Mouse (Mus musculus) heart, embryonic 11.5 days (tissue): ENCODE results near the gene Smg7. TPM values are rescaled to one million over a fixed set of nuclear protein-coding genes. Genes with fewer than 3 reads are reported as not detected.
A peak's percentile ranks its signal among the peaks of the same experiment; 100 is the strongest.

Experiments
- ATAC-seq: fragments of 200-750 bp; cut with Nextera tagmentation; replicated peaks from 2 replicates; pipeline ENCODE4 v1.8.0; 2017; ENCODE audit warnings: moderate library complexity; ENCODE audit not compliant: insufficient number of reproducible peaks, low FRiP score, low TSS enrichment
- H3K27ac ChIP-seq: fragments of 300-500 bp; sonication (generic); 2 replicates; pipeline ENCODE4 v1.5.1; 2014; ENCODE audit warnings: mild to moderate bottlenecking, low read depth, low read length
- H3K27me3 ChIP-seq: fragments of 300-500 bp; sonication (generic); 2 replicates; pipeline ENCODE4 v1.6.1; 2014; ENCODE audit warnings: mild to moderate bottlenecking, low read length, mixed read lengths; ENCODE audit not compliant: control insufficient read depth, insufficient read depth
- H3K36me3 ChIP-seq: fragments of 300-500 bp; sonication (generic); 2 replicates; pipeline ENCODE4 v1.6.1; 2014; ENCODE audit warnings: mild to moderate bottlenecking, low read length, moderate library complexity, mixed read lengths; ENCODE audit not compliant: control insufficient read depth, insufficient read depth
- H3K4me1 ChIP-seq: fragments of 300-500 bp; sonication (generic); 2 replicates; pipeline ENCODE4 v1.6.1; 2014; ENCODE audit warnings: low read length; ENCODE audit not compliant: control insufficient read depth, insufficient read depth
- H3K4me2 ChIP-seq: fragments of 300-500 bp; sonication (generic); 2 replicates; pipeline ENCODE4 v1.6.1; 2014; ENCODE audit warnings: mild to moderate bottlenecking, moderate library complexity
- H3K4me3 ChIP-seq: fragments of 300-500 bp; sonication (generic); 2 replicates; pipeline ENCODE4 v1.5.1; 2014; ENCODE audit warnings: low read depth, low read length
- H3K9ac ChIP-seq: fragments of 300-500 bp; sonication (generic); 2 replicates; pipeline ENCODE4 v1.6.1; 2014; ENCODE audit warnings: mild to moderate bottlenecking, low read depth, low read length, moderate library complexity
- H3K9me3 ChIP-seq: fragments of 300-500 bp; sonication (generic); replicated peaks from 2 replicates; pipeline ENCODE4 v1.6.1; 2016; ENCODE audit warnings: low read length; ENCODE audit not compliant: control insufficient read depth
- WGBS: fragments of 180-500 bp; shearing (Covaris S2); extraction: QIAGEN DNeasy Blood & Tissue Kit; methylation state at CpG from one replicate; pipeline ENCODE4 v1.1.7; 2014; ENCODE audit not compliant: insufficient replicate concordance; 5-methylcytosine and 5-hydroxymethylcytosine counted together
- polyA plus RNA-seq: library from polyadenylated mRNA; unstranded; fragments of >200 nt; fragmentation: Nextera tagmentation; extraction: Ambion mirVana; gene quantifications from 2 replicates; pipeline ENCODE4 v1.2.1, GENCODE M21; 2014

The Smg7 gene
- polyA plus RNA-seq, 1 experiment from 2014 or later, result 31.6 TPM

DNA sequence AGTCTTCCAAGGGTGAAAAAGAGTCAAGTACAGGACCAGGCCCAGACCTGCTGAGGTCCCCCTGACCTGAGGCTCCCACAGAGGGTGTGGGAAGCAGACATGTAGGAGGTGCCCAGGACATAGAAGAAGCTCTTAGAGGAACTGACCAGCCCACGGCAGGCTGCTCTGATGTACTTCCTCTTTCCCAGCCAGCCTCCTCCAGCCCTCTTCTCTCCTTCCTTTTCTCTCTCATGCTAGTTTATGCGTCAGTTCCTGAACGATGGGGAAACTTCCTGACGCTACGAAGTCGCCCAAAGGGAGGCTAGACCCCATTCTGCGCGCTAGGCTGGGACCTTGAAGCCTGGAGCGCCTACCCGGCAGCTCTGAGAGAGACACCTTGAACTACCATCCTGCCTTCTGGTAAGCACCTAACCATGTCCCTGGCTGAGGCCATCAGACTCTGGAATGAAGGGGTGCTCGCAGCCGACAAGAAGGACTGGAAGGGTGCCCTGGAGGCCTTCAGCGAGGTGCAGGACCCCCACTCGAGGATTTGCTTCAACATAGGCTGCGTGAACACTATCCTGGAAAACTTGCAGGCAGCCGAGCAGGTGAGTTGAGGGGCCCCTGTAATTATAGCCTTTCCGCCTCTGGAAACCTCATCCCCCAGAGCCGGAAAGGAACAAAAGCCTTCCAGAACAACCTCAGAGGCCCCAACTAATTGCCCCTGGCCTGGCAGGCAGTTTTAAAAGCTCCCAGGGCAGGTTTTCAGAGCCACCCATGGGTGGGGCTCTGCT lies 94.6 kb downstream of the Smg7 start:
- H3K9ac ChIP-seq, result no peak overlapping the region
- H3K27me3 ChIP-seq, result no peaks in the 10 kb centered on the region
- ATAC-seq, result no peak
- H3K4me1 ChIP-seq, result 0 out of 2 replicates have a peak, but pooled peaks cover 3% of the 10 kb centered on the region
- 70% methylated on average over 18 of the region's 18 CpGs for WGBS
- no peak overlapping the region for H3K27ac ChIP-seq
- no peak overlapping the region for H3K4me3 ChIP-seq
- H3K36me3 ChIP-seq, result no peaks in the 10 kb centered on the region
- H3K4me2 ChIP-seq, result no peak overlapping the region
- H3K9me3 ChIP-seq, result no peaks in the 10 kb centered on the region

DNA sequence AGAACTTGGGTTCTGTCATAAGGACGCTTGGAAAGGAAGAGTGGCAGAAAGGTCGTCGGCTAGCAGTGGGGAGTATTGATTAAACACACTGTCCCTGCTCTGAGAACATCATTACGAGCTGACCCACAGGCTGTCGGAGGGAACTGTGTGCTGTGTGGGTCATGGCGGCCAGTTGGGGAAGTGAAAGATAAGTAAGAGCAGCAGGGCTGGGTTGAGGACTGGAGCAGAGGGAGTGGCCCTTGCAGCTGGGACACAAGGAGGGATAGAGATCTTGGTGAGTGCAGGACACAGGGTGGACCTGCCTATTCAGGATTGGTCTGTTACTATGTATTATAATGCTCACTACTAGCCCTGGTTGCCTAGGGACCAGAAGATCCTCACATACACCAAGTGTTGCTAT lies 97.5 kb downstream of the Smg7 start:
- ATAC-seq, result no peak
- Histone ChIP-seq H3K4me3 (no peak overlapping the region), H3K9ac (no peak overlapping the region), H3K9me3 (no peaks in the 10 kb centered on the region), H3K27me3 (no peaks in the 10 kb centered on the region), H3K4me1 (peaks cover 3% of the 10 kb centered on the region; the same call in 1 of the 2 replicates), H3K27ac (no peak overlapping the region), H3K4me2 (no peak overlapping the region), H3K36me3 (no peaks in the 10 kb centered on the region)
- WGBS, result 69% methylated on average over 6 of the region's 6 CpGs

DNA sequence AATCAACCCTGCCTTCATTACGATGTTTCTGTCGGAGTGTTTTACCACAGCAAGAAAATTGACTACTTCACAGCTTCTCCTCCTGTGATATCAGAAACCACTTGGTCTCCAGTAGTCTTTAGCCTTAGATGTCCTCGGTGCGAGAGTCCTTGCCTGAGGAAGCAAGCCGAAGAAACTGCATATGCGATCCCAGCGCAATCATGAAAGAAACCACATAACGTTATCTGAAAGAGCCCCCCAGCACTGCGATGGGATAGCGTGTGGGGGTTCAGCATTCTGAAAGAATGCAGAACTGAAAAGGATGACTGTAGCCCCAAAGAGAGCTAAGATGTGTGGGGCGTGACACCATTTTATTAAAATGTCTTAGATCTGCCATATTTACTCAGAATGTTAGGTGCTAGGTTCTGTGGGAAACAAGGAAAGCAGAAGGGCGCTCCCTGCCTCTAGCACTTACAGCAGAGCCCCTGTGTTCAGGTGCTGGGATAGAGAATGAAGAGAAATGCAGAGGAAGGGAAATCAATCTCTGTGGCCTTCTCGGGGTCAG lies 101.7 kb downstream of the Smg7 start:
- H3K27ac ChIP-seq, result no peak overlapping the region
- no peak for ATAC-seq
- 79% methylated on average over 13 of the region's 13 CpGs for WGBS
- H3K27me3 ChIP-seq, result no peaks in the 10 kb centered on the region
- H3K9me3 ChIP-seq, result no peaks in the 10 kb centered on the region
- no peak overlapping the region for H3K9ac ChIP-seq
- no peak overlapping the region for H3K4me3 ChIP-seq
- H3K36me3 ChIP-seq, result no peaks in the 10 kb centered on the region
- H3K4me2 ChIP-seq, result peak overlapping the region; percentile 4; the same call in 1 of the 2 replicates
- peaks cover 2% of the 10 kb centered on the region for H3K4me1 ChIP-seq

DNA sequence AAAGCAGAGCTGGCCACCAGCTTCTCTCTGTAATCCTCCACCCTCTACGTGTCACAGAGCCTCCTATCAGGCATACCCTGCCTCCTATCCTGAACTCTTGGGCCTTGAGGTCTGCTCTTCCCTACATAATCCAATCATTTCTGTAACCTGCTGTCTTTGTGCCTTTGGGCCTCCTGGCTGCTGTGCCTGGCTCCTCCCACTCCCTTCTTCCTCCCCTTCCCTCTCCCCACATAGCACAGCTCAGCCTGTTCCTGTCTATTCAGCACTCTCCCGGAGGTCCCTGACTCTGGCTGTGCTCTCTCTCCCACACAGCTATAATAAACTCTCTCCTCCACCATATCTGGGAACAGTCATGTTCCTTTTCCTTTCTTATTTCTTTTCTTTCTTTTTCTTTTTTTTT lies 102.5 kb downstream of the Smg7 start, which contains the start of gene Ncf2:
Ncf2 (plus strand) TSS at position 298 of the 400 bp plus-strand sequence.
- H3K9me3 ChIP-seq, result no peaks in the 10 kb centered on the region
- H3K4me3 ChIP-seq, result no peak within 1 kb of the TSS
- peak; percentile 71; the same call in 1 of the 2 replicates for ATAC-seq
- no peaks in the 10 kb centered on the region for H3K36me3 ChIP-seq
- WGBS, result 13% methylated on average over 2 of the region's 2 CpGs
- peaks cover 2% of the 10 kb centered on the region for H3K4me1 ChIP-seq
- H3K27me3 ChIP-seq, result no peaks in the 10 kb centered on the region
- peak within 1 kb of the TSS; percentile 29; the same call in 1 of the 2 replicates for H3K27ac ChIP-seq
- H3K9ac ChIP-seq, result no peak within 1 kb of the TSS
- peak within 1 kb of the TSS; percentile 4; the same call in 1 of the 2 replicates for H3K4me2 ChIP-seq

DNA sequence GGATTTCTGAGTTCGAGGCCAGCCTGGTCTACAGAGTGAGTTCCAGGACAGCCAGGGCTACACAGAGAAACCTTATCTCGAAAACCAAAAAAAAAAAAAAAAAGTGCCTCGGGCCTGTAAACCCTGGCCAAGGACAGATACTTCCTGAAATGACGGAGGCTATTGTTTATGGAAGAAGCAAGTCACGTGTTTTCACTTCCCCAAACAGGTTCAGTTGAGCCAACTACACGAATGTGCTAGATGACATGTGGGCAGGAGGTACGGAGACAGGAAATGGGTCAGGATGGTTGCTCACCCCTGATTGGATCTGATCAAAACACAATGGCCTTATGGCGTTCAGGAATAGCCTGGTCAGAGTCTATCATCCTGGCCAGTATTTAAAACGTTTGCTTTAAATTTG lies 104.3 kb downstream of the Smg7 start:
- Histone ChIP-seq H3K36me3 (no peaks in the 10 kb centered on the region), H3K9me3 (no peaks in the 10 kb centered on the region), H3K4me1 (peaks cover 9% of the 10 kb centered on the region), H3K27me3 (no peaks in the 10 kb centered on the region), H3K9ac (no peak overlapping the region), H3K4me3 (no peak overlapping the region), H3K27ac (0 out of 2 replicates have a peak overlapping the region, but pooled peaks have one; percentile 22), H3K4me2 (no peak overlapping the region)
- no peak; the same call in 1 of the 2 replicates for ATAC-seq
- 49% methylated on average over 9 of the region's 9 CpGs for WGBS

DNA sequence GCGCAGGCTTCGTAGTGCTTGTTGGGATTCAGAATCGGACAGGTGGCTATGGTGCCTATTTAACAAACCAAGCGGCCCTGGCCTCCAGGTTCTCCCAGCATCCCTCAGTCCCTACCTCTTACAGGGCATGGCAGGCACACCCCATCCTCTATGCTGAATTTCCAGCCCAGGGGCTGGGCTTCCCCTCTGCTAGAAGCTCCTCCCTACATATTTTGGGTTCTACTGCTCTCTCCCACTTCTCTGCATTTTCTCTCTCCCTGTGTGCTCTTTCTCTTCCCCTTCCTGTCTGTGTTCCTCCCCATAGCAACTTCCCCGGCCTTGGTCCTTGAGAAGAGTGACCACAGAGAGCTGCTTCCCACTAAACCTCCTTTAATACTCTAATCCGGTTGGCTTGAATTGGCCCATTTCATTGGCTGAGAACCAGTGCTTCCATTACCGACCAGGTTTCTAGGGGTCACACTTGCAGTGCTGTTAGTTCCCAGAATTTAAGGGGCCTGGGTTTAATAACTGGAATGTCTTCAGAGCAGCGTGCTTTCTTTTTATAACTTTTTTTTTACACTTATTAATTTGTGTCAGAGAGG lies 105.7 kb downstream of the Smg7 start:
- H3K4me2 ChIP-seq, result no peak overlapping the region
- H3K27me3 ChIP-seq, result no peaks in the 10 kb centered on the region
- H3K4me1 ChIP-seq, result peaks cover 14% of the 10 kb centered on the region
- no peak for ATAC-seq
- WGBS, result 79% methylated on average over 8 of the region's 8 CpGs
- H3K27ac ChIP-seq, result no peak overlapping the region
- H3K36me3 ChIP-seq, result no peaks in the 10 kb centered on the region
- no peaks in the 10 kb centered on the region for H3K9me3 ChIP-seq
- no peak overlapping the region for H3K9ac ChIP-seq
- no peak overlapping the region for H3K4me3 ChIP-seq

DNA sequence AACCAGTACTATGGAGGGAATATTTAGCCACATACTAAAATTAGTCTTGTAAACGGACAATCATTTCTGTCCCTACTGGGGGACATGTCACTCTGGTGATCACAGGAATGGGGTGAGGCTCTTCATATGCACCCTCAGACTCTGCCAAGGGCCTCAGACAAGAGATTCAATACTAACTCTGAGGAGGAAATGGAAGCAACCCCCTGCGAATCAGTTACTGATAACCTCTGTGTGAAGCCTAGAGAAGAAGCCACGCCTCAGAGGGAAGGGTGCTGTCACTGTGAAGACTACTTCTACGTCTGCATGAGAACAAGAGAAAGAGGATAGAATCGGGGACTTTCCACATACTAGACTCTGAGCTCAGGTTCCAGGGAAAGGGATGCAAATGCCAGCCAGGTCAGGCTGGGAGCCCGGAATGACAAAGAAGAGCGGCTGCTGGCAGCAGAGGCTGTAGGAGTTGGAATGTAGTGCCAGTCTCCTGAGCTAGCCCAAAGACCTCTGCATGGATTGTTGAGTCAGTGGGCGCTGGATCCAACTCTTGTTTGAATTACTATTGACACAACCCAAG lies 106.7 kb downstream of the Smg7 start:
- Histone ChIP-seq H3K9me3 (no peaks in the 10 kb centered on the region), H3K4me1 (peaks cover 20% of the 10 kb centered on the region), H3K9ac (no peak overlapping the region), H3K27me3 (no peaks in the 10 kb centered on the region), H3K4me2 (no peak overlapping the region), H3K27ac (no peak overlapping the region), H3K36me3 (no peaks in the 10 kb centered on the region), H3K4me3 (no peak overlapping the region)
- ATAC-seq, result no peak
- 52% methylated on average over 8 of the region's 8 CpGs for WGBS

DNA sequence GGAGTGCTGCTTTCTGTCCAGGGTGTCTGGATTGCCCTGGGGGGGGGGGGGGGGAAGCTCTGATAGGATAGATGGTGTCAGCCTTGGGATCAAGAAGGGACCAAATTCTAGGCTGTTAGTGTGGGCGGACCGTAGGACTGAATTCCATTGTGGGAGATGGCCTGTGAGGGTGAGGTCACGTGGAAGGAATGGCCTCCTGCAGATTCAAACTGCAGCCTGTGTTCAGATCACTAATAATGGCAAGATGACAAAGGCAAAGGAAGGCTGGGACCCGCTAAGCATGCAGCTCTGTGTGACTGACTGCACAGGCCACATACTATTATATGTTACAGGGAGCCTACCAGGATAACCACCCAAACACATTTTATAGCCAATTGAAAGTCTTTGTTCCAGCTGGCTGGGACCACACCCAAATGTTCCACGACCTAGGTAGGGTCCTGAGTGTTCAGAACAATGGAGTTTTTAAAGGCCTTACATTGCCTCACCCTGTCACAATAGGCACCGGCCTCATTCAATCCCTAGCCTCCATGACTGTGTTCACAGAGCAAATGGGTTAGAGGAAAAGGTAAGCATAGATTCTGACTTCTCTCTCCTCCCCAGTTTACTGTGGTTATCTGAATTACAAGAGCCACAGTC lies 108.8 kb downstream of the Smg7 start:
- Histone ChIP-seq H3K4me1 (peaks cover 22% of the 10 kb centered on the region), H3K4me3 (no peak overlapping the region), H3K27ac (no peak overlapping the region), H3K9ac (0 out of 2 replicates have a peak overlapping the region, but pooled peaks have one; percentile 10), H3K9me3 (no peaks in the 10 kb centered on the region), H3K4me2 (no peak overlapping the region), H3K27me3 (no peaks in the 10 kb centered on the region), H3K36me3 (no peaks in the 10 kb centered on the region)
- 58% methylated on average over 6 of the region's 6 CpGs for WGBS
- no peak for ATAC-seq
